Mouse (Mus musculus): ENCODE data around the gene Nkg7.

DNA sequence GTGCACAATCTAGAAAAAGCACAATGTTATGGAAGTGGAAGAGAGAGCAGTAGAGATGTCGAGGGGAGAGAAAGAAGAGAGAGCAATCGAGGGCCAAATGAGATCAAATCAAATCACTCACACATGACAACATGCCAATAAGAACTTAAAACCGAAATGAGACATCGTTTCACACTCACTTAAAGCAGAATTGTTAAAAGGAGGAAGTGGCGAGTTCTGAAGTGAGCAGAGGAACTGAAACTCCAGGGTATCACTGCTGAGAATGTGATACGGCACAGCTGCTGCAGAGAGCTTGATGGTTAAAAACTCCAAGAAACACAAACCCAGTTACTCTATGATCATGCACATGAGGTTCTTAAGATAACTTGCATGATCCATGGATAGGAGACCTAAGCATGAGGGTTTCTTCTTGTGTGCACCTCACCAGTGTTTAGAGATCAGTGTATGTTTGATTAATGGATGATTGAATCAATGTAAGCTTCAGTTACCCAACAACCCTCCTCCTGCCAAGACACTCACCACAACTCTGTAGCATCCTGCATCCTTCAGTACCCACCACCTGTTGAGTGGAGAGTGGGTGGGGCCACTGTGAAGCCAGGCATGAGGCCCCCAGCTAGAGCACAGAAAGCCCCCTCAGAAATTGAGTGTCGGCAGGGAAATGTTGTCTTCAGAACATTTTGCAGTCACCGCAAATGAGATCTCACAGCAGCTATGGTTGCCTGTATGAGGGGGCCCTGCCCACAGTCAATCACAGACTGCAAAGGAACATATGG lies 44.3 kb upstream of the Nkg7 start:
- no peak for TF ChIP-seq CTCF (IDR thresholded peaks at IDR 0.05; ENCODE audit: control insufficient read depth, insufficient read depth, insufficient replicate concordance, low read depth, low read length)
- TF ChIP-seq POLR2A (IDR thresholded peaks at IDR 0.05; ENCODE audit: control insufficient read depth, low read depth, low read length), result no peak
